Mouse (Mus musculus) ZHBTc4 (cell line): ENCODE results near the gene Zdhhc1.

ENCODE experiments used
- DNase-seq: peaks from one replicate; pipeline ENCODE4 v3.0.0-alpha.2; 2011; ENCODE audit warnings: low read depth, low spot score

Zdhhc1 gene

DNA sequence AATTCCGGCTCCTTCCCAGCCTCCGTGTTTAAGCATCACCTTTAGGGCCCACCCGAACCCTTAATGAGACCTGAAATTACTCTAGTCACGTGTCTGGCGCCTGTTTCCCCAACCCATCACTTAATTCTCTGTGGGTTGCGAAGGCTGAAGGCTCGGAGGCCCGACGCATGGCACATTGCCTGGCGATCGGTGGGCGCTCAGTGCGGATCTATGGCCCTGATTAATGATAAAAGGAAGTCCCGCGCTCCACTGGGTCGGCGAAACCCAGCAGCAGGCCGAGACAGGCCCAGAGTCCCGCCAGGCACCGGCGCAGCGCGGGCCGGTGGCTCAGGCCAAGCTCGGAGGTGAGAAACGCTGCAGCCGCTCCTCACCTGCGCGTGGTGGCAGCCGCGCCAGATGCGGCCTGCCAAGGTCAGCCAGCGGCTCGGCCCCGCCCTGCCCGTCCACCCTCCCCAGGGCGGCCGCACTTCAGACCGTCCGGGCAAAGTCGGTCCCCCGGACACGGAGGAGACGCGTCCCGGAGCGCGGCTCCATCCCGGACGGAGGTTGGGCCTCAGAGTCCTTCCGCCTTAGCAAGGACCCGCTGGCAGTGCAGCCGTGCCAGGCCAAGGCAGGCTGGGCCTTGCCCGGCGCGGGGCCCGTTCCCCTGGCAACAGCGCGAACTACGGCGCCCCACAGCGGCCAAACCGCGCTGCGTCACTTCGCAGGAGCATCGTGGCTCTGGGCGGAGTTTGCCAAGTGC lies at the start of gene Zdhhc1:
Gene Zdhhc1 (minus strand): TSS at position 464 of the 742 bp plus-strand sequence.
- DNase-seq, result peak; percentile 85

DNA sequence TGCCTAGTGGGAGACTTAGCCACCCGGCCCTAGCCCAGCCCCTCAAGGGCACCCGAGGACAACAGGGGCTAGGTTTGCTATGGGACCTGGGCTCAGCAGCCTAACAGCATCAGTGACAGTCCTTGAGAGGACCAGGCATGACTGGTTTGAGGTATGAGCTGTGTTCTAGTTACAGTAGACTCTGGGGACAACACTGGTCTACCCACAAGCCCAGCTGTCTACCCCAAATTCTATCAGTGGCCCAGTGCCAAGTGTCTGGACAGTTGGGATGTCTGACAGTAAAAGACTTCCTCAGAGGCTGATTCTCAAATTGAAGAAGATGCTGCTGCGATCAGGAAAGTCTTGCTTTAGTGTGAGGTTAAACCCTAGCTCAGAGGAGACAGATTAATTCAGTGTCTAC lies 48.5 kb upstream of the Zdhhc1 start:
- DNase-seq, result no peak

DNA sequence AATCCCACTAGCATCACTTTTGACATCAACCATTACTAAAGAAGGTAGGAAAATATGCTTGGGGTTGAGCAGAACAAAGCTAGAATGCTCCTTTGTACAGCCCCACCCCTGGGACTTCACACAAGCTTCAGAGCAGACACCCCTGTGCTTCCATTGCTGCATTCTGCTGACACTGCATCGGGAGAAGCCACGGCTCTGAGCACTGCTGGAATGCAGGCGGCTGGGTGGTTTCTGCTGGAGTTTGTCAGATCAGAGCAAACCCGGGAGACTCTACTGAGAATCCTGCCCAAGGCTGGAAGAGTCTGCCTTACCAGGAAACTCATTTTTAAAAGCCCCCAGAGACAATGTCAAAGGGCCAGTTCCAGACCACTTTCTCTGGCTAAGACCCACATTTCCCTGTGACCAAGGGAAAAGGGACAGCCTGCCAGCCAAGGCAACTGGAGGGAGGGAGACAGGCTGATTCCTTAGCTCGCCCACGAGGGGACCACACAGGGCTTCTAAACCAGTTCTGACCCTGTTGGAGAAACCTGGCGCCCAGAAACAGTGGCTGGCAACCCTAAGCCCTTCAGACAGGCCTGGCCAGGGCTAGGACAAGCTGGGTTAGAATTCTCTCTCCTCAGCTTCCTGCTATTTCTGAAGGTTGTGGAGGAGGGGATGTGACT lies 48.0 kb upstream of the Zdhhc1 start:
- DNase-seq, result peak; percentile 18

DNA sequence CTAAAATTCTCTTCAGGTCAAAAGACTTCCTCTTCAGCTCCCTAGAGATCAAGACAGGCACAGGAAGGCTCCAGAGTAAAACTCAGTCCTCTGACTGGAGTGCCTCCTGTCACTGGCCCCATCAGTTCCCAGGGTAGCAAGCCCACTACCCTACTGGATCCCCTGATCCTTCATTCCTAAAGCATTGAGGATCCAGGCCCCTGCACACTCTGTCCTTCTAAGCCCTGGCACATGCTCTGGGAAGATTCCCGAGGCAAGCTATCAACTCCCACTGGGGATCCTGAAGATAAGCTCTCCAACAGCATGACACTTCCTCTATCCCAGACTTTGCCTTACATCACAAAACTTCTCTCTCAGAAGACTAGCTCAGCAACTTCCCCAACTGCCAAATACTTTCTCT lies 47.0 kb upstream of the Zdhhc1 start:
- DNase-seq, result no peak

DNA sequence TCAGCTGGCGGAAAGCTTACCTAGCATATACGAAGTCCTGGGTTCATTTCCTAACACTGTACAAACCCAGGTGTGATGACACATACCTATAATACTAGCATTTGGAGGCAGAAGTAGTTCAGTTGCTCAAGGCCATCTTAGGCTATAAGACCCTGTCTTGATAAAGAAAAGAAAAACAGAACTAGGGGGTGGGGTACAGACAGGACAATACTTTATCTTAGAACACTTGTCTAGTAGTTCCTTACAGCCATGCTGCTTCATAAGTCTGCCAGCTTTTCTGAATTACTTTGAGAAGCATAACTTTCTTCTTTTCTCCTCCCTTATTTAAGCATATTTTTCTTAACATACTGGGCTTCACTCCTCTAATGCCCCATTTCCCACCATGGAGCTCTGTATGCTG lies 46.1 kb upstream of the Zdhhc1 start:
- no peak for DNase-seq

DNA sequence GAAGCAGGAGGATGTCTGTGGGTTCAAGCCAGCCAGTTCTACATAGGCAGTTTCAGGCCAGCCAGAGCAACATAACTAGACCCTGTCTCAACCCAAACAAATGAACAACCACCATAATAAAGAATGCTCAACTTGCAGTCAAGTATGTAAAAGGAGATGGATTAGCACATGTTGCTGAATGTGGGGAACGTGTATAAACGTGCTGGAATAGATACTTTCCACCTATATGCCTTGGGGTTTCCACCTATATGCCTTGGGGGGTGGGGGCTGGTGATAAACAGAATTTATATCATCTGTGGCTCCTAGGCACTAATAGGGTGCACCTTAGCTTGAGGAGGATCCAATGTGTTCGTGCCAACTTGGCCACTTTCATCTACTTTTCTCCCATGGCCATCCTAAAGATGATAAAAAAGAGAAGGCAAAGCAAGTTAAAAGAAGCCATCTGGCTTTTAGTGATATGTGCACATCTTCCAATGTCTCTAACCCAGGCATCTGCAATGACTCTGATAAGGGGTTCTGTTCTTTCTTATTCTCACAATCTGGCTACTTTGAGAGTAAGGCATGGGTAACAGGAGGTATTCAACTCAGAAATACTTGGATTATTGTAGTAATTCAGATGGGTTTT lies 45.4 kb upstream of the Zdhhc1 start:
- no peak for DNase-seq

DNA sequence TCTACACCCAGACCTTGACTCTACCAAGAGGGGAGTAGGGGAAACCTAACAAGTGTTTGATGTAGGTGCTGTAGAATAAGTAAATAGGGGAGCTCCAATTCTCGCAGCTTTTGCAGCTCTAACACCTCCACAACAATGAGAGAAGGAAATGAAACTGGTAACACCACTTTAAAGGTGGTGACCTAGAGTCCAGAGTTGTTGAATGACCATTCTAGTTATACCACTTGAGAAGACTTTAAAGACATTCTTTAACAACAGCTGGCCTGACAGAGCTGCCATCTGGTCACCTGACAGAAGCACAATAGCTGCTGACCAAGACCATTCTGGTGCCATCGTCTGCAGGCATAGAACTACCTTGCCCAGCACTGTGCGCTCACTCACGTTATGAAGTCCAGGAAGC lies 42.2 kb upstream of the Zdhhc1 start:
- no peak for DNase-seq

DNA sequence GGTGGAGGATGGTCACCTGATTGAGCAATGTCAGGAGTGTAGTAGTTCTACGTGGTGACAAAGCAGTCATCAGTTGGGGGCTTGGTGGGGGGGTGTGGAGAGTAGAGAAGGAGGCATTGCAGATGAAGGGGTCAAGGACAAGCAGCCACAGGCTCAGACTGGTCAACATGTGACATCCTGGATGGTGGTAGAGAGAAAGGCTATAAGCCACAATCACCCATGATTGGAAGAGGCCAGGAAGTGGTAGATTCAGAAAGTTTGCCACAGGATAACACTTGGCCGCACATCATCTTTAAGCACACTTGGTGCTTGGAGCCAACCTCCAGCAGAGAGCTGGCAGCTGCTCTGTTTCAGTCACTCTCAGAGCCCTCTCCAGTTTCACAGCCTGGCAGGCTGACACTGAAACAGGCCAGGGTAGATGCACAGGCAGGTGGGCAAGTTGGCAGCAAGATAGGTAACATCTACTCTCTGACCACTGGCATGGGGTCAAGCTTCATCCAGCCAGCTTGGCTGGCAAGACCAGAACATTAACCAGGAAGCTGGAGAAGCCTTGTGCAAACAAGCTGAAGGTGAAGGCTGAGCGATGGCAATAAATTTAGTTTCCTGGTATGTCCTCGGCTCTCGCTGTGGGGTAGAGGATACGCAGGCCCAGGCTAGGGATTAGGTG lies 40.4 kb upstream of the Zdhhc1 start:
- DNase-seq, result no peak

DNA sequence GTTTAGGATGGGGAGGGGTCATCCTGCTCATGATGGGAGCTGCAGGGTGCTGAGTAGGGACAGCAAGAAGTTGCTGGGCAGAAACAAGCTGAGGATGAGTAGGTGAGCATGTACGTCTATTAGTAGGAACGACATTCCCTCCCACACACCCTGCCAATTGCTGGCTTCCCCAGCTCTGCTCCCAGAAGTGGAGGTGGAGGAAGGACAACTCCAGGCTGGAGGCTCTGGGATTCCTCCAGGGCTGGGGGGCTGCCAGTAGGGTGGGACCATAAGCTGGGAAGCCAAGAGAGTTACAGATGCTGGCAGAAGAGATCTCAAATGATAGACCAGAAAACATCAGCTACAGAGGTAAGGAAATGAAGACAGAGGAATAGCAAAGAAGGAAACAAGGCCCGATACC lies 39.8 kb upstream of the Zdhhc1 start:
- DNase-seq, result no peak

DNA sequence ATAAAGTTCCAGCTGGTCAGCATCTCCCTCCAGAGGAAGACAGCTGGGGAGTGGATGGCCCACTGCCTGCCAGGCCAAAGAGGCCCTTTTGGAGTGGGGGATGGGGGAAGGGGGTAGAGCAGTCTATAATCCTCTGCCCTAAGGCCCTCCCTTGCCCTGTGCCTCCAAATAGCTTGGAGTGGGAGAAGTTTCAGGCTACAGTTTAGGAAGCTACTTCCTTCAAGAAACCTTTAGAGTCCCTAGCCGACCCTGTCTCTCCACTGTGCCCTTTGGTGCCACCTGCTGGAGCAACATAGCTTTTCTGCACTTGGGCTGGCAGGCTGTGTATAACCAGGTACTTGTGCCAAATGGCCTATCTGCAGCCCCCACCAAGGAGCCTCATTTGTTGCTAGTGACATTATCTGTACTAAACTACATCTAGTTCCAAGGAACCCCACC lies 37.2 kb upstream of the Zdhhc1 start:
- DNase-seq, result peak; percentile 78

DNA sequence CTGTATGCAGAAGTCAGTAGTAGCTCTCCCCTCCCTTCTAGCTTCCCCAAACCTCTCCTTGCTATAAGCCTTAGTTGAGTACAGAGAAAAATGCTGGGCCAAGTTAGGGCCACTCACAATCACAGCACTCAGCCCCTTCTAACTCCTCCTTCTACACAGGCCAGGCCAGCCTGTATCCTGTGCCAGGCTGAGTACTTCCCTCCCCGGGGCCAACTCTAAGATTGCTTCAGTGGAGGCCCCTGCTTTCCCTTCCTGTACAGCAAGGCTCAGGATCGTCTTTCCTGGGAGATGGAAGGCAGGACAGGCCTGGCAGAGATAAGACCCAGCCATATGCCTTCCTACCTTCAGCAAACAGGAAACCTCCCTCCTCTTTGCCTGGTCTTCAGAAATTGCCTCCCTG lies 36.7 kb upstream of the Zdhhc1 start:
- no peak for DNase-seq

DNA sequence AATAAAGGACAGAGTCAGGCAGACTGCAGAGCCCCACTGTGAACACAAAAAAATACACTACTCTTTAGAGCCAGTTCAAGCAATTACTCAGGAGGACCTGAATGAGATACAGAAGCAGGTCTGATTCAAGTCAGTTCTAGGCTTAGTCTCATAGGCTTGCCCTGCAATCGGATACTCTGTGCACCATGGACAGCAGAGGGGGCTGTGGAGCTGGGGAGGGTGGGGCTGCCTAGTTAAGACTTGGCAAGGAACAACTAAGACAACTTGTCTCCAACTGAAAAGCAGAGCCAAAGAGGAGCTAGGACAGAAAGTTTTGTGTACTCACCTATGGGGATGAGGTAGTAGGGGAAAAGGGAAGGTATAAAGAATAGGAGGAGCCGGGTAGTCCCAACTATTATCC lies 35.1 kb upstream of the Zdhhc1 start:
- DNase-seq, result peak; percentile 74

DNA sequence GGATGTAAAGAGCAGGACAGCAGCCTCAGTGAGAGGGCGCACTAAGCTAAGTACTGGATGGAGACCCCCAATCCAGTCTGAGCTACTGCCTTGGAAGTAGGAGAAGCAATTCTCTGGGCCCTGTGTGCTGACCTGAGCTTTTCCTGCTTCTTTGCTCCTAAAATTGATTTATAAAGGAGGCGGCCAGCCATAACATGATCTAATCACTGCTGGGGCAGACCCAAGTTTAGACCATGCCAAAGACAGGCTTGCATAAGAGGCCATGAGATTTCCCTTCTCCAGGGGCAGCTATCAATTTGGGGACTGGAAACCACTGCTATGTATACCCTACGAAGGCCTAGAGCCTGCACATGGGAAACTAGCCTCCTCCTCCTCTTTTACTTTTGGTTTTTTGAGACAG lies 32.6 kb upstream of the Zdhhc1 start:
- no peak for DNase-seq

DNA sequence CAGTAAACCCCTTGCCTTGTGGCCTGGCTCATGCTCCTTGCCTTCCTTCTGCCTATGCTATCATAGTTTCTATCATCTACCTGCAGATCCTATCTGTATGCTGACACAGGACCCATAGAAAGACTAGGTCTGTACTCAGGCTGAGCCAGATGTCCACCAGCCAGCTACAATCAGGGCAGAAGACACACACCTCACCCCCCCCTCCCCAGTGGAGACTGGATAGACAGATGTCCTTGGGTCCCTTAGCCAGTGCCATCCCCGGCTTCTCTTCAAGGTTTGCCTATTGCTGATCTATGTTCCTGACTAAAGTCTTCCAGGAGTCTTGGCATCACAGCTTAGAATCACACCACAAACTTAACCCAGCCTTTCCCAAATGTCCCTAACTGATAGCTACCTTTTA lies 31.5 kb upstream of the Zdhhc1 start:
- no peak for DNase-seq

DNA sequence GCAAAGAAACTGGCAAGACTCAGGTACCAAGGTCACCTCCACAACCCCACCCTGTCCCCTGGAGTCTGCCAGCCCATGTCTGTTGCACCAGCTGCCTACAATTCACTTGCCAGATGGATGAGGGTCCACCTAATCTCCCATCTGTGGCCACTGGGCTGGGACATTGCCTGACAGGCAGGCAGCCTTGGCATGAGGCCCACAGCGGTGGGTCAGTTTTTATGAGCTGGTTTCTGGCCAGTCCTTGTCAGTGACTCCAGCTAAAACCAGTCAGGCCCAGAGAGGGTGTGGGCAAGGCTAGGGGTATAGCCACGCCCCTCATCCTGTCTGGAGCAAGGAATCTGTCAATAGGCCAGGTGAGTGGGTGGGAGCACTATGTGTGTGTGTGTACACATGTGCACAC lies 30.4 kb upstream of the Zdhhc1 start:
- no peak for DNase-seq

DNA sequence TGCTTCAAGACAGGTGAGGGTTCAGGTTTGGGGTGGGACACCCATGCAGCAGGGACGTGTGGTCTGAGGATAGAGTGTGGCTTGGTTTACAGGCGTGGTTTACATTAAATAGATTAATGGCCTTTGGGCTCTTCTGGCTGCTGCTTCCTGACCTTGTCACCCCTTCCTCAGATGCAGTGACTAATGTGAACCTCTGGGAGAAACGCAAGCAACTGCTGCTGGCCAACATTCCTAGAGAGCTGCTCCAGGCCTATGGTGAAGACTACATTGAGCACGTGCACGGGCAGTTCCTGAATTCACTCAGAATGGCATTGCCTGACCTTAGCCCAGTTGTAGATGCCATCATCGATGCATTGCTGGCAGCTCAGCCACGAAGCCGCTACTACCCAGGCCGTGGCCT lies 26.2 kb upstream of the Zdhhc1 start:
- no peak for DNase-seq

DNA sequence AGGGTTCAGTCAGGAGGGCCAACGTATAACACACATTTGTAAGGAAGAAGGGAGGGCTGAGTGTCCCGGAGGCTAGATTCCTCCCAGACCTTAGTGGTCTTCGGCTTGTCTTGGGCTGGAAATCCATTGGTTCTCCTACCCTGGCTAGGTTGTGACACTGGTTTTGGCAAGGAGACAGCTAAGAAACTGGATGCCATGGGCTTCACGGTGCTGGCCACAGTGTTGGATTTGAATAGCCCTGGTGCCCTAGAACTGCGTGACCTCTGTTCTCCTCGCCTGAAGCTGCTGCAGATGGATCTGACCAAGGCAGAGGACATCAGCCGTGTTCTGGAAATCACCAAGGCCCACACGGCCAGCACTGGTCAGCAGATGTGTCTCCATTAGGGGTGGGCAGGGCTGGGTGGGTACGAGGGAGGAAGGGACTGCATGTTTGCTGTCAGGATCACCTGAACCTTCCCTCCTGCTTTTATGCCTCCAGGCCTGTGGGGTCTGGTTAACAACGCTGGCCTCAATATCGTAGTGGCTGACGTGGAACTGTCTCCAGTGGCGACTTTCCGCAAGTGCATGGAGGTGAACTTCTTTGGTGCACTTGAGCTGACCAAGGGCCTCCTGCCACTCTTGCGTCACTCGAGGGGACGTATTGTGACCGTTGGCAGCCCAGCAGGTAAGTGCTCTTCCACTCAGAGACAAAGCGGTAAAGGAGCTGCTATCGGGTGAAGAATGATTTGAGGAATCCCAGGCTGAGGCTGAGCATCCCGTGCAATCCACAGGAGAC lies 25.5 kb upstream of the Zdhhc1 start:
- DNase-seq, result no peak

DNA sequence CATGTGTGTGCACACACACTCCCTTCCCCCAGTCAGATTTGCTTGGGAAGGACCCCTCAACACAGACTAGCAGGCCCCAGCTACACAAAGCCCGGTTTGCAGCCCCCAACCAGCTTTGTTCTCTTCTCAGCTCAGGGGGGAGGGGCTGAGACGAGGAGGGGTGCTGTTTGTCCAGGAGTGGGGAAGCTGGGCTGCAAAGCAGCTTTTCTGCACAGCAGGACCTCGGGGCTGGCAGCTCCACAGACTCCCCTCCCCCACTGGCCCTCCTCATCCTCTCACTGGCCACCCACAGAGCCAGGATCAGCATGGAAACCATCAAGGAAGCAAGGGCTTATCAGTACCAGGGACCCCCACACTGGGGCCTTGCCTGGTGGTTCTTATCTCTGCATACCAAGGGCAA lies 24.4 kb upstream of the Zdhhc1 start:
- no peak for DNase-seq

DNA sequence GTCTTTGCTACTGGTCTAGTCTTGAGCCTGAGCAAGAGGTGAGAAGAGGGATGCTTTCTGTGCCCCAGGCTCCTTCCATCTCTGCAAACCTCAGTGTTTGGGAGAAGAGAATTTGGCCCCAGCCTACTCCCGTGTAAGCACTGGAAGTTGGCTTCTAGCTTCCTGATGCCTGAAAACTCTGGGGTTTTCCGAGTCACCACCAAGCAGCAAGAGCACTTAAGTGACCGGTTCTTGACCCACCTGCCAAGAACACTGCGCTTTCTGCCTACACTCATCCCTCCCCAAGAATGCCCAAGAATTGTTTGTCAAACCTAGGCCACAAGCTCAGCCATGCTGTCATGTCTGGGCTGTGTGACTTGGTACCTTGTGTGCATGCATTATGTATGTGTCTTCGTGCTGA lies 23.8 kb upstream of the Zdhhc1 start:
- DNase-seq, result no peak

DNA sequence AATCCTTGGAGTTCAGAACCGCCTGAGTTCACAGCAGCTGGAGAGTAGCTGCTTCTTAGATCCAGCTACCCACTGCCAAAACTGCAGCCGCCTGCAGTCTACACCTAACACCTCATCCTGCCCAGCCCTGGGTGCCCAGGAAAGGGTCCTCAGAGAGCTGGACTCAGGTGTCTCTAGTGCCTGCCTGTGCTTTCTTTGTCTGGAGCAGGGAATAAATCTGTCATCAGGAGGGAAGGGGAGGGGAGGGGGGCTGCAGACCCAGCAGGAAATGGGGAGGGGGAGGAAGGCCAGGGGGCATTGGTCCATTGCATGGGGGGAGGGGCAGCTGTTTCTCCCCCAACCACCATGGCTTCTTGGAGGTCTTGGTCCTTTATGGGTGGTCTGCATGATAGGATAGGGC lies 22.9 kb upstream of the Zdhhc1 start:
- DNase-seq, result no peak

DNA sequence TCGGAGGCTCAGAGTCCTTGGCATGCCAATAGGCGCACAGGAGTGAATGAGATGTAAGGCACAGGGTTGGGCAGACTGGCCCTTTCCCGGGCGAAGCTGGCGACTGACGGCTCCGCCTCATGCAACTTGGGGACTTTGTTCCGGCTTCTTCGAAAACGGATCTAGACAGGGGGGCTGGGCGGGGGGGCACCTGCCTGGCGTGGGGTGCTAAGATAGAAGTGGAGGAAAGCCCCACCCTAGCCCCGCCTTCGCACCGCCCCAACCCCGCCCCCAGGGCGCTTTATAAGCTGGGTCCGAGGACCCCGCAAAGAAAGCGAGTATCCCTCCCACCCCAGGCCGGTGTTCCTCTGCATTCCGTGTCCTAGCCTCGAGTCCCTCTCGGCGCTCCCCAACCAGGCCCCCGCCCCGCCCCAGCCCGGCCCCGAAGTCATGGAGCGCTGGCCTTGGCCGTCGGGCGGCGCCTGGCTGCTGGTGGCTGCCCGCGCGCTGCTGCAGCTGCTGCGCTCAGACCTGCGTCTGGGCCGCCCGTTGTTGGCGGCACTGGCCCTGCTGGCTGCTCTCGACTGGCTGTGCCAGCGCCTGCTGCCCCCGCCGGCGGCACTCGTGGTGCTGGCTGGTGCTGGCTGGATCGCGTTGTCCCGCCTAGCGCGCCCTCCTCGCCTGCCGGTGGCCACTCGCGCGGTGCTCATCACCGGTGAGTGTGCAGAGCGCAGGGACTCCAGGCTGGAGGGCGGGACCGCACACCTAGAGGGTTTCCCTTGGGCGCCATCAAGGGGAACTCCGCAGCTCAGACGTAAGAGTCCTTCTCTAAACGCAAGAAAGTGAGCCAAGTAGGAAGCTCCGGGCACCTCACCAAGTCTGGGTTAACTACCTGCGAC lies 22.0 kb upstream of the Zdhhc1 start, which contains the start of gene Hsd11b2:
Gene Hsd11b2 (plus strand): TSS at position 320 of the 878 bp plus-strand sequence.
- DNase-seq, result peak; percentile 66
